Mouse (Mus musculus) embryonic facial prominence, embryonic 15.5 days (tissue): Measurements from ENCODE around the gene Cacna1b. TPM values are rescaled to one million over a fixed set of nuclear protein-coding genes. Genes with fewer than 3 reads are reported as not detected.

ENCODE experiments used
- ATAC-seq: fragments of 200-750 bp; cut with Nextera tagmentation; 2 replicates; pipeline ENCODE4 v1.8.0; 2017; ENCODE audit warnings: low read depth, moderate TSS enrichment; ENCODE audit not compliant: insufficient number of reproducible peaks, low FRiP score, low TSS enrichment
- H3K27ac ChIP-seq: fragments of 300-500 bp; sonication (generic); replicated peaks from 2 replicates; pipeline ENCODE4 v1.5.1; 2015; ENCODE audit warnings: mild to moderate bottlenecking, inconsistent platforms
- H3K27me3 ChIP-seq: fragments of 300-500 bp; sonication (generic); 2 replicates; pipeline ENCODE4 v1.6.1; 2015; ENCODE audit warnings: inconsistent platforms
- H3K36me3 ChIP-seq: fragments of 300-500 bp; sonication (generic); 2 replicates; pipeline ENCODE4 v1.6.1; 2015; ENCODE audit warnings: mild to moderate bottlenecking, inconsistent platforms
- H3K4me1 ChIP-seq: fragments of 300-500 bp; sonication (generic); 2 replicates; pipeline ENCODE4 v1.6.1; 2015; ENCODE audit warnings: inconsistent platforms
- H3K4me2 ChIP-seq: fragments of 300-500 bp; sonication (generic); replicated peaks from 2 replicates; pipeline ENCODE4 v1.6.1; 2015; ENCODE audit warnings: mild to moderate bottlenecking, inconsistent platforms
- H3K4me3 ChIP-seq: fragments of 300-500 bp; sonication (generic); replicated peaks from 2 replicates; pipeline ENCODE4 v1.5.1; 2015; ENCODE audit warnings: mild to moderate bottlenecking, inconsistent platforms
- H3K9ac ChIP-seq: fragments of 300-500 bp; sonication (generic); 2 replicates; pipeline ENCODE4 v1.6.1; 2015; ENCODE audit warnings: inconsistent platforms
- H3K9me3 ChIP-seq: fragments of 300-500 bp; sonication (generic); replicated peaks from 2 replicates; pipeline ENCODE4 v1.6.1; 2016; ENCODE audit warnings: inconsistent platforms
- WGBS: fragments of 180-500 bp; shearing (Covaris S2); methylation state at CpG from one replicate; pipeline ENCODE4 v1.1.7; 2015; 5-methylcytosine and 5-hydroxymethylcytosine counted together
- polyA plus RNA-seq: library from polyadenylated mRNA; unstranded; fragments of >200 nt; fragmentation: Nextera tagmentation; extraction: Ambion mirVana; gene quantifications from 2 replicates; pipeline ENCODE4 v1.2.1, GENCODE M21; 2015

Gene Cacna1b
- polyA plus RNA-seq, 1 experiment from 2014 or later: 1.3 TPM

DNA sequence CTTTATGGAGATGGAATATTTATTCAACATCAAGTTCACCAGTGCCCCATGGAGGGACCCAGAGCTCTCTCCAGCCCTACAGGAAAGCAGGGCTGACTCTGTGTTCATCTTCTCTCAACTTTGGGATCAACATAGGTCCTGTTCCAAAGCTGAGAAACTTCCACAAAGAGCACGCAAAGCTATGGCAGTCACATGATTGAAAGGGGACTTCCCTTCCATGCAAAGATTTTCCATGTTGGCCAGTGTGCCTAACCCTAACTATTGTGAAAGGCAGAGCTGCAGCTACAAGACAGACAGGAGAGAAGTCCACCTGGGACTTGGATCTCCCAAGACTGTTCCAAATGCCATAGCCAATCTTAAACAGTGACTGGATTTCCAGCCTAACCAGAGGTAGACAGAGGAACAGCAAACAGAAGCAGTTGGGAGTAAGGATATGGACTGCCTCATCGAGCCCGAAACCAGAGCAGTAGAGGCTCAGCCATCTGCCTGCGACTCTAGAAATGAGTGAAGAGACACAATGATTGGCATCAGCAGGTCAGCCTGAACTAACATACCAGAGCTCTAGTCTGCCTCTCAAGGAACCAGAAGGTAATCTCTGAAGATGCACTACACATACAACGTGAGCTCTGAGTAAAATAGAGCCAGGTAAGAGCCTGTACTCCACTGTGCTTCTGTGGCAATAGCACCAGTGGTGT is 116.4 kb downstream of the Cacna1b start:
- 0 out of 2 replicates have a peak, but pooled peaks cover 4% of the 10 kb centered on the region for H3K4me1 ChIP-seq
- no peak overlapping the region for H3K4me3 ChIP-seq
- no peak for ATAC-seq
- H3K9me3 ChIP-seq: no peaks in the 10 kb centered on the region
- WGBS: 88% methylated on average over 5 of the region's 5 CpGs
- H3K27ac ChIP-seq: 0 out of 2 replicates have a peak overlapping the region, but pooled peaks have one; percentile 48
- no peaks in the 10 kb centered on the region for H3K36me3 ChIP-seq
- no peak overlapping the region for H3K9ac ChIP-seq
- H3K27me3 ChIP-seq: no peaks in the 10 kb centered on the region
- H3K4me2 ChIP-seq: no peak overlapping the region

GRCm38 (mm10) chr2:24642834-24643233 is 120.1 kb downstream of the Cacna1b start:
- Histone ChIP-seq H3K4me2 (no peak overlapping the region), H3K9ac (no peak overlapping the region), H3K36me3 (no peaks in the 10 kb centered on the region), H3K9me3 (no peaks in the 10 kb centered on the region), H3K27ac (no peak overlapping the region), H3K27me3 (no peaks in the 10 kb centered on the region), H3K4me1 (peaks cover 17% of the 10 kb centered on the region), H3K4me3 (no peak overlapping the region)
- WGBS: 67% methylated on average over 7 of the region's 7 CpGs
- no peak for ATAC-seq

DNA sequence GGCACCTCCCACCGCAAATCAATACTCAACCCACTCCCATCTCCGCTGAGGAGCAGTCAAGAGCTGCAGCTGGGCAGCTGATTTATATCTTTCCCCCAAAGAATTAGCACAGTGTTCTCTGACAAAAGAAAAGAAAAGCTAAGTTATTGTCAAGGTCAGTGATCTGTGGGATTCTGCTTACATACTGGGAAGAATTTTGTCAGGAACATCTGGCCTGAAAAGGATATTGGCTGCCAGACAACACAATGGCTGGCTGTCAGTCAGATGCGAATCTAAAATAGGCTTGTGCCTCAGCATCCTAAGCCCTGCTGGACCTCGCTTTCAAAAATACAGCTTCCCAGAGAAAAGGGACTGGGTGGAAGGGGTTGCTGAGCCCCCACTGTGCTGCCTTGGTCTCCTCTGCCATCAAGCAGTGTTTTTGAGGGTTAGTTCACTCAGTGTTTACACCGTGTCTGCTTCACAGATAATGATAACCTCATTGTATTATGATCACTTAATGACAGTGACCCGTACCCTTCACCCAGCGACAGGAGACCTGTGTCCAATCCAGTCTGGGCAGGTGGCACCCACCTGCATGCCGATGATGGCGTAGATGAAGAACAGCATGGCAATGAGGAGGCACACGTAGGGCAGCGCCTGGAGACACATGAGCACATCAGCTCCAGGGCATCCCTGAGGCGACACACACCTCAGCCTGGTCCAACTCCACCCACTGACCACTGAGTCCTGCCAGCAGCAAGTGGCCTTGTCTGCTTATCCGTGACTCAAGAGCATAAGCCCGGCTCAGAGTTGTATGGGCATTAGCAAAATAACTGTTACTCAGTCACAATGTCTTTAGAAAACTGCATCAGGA is 124.6 kb downstream of the Cacna1b start:
- Histone ChIP-seq H3K36me3 (no peaks in the 10 kb centered on the region), H3K9ac (no peak overlapping the region), H3K9me3 (no peaks in the 10 kb centered on the region), H3K4me2 (no peak overlapping the region), H3K4me1 (peaks cover 17% of the 10 kb centered on the region), H3K27me3 (no peaks in the 10 kb centered on the region), H3K4me3 (no peak overlapping the region), H3K27ac (no peak overlapping the region)
- WGBS: 66% methylated on average over 14 of the region's 14 CpGs
- ATAC-seq: no peak

DNA sequence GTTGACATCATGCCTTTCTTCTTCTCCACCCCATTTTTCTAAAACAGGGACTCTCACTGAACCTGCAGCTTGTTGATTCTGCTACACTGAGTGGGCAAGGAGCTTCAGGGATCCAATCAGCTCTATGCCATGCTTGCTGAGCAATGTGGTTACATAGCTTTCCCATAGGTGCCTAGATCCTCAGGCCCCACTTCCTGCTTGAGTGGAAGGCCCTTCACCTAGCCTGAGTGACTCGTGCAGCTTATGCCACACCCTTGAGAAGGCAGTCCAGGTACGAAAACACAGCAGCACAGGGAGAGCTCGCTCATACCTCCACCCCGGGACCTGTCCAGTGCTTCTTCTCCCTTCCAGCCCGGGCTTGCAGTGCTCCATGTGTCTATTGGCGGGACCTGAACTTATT is 129.3 kb downstream of the Cacna1b start:
- Histone ChIP-seq H3K9ac (no peak overlapping the region), H3K4me3 (no peak overlapping the region), H3K27ac (no peak overlapping the region), H3K4me1 (peaks cover 13% of the 10 kb centered on the region), H3K27me3 (no peaks in the 10 kb centered on the region), H3K4me2 (no peak overlapping the region), H3K36me3 (no peaks in the 10 kb centered on the region), H3K9me3 (no peaks in the 10 kb centered on the region)
- no peak for ATAC-seq
- WGBS: 74% methylated on average over 6 of the region's 6 CpGs

GRCm38 (mm10) chr2:24617141-24617540 is 145.8 kb downstream of the Cacna1b start:
- H3K4me3 ChIP-seq: no peak overlapping the region
- no peaks in the 10 kb centered on the region for H3K27me3 ChIP-seq
- H3K4me2 ChIP-seq: no peak overlapping the region
- no peak overlapping the region for H3K9ac ChIP-seq
- no peak overlapping the region for H3K27ac ChIP-seq
- H3K36me3 ChIP-seq: no peaks in the 10 kb centered on the region
- 78% methylated on average over 4 of the region's 4 CpGs for WGBS
- no peaks in the 10 kb centered on the region for H3K9me3 ChIP-seq
- no peaks in the 10 kb centered on the region for H3K4me1 ChIP-seq
- ATAC-seq: no peak

GRCm38 (mm10) chr2:24609789-24610188 is 153.2 kb downstream of the Cacna1b start:
- ATAC-seq: no peak
- H3K36me3 ChIP-seq: no peaks in the 10 kb centered on the region
- H3K4me1 ChIP-seq: no peaks in the 10 kb centered on the region
- no peak overlapping the region for H3K9ac ChIP-seq
- no peak overlapping the region for H3K4me3 ChIP-seq
- 65% methylated on average over 7 of the region's 7 CpGs for WGBS
- H3K27ac ChIP-seq: no peak overlapping the region
- no peak overlapping the region for H3K4me2 ChIP-seq
- no peaks in the 10 kb centered on the region for H3K9me3 ChIP-seq
- H3K27me3 ChIP-seq: no peaks in the 10 kb centered on the region

DNA sequence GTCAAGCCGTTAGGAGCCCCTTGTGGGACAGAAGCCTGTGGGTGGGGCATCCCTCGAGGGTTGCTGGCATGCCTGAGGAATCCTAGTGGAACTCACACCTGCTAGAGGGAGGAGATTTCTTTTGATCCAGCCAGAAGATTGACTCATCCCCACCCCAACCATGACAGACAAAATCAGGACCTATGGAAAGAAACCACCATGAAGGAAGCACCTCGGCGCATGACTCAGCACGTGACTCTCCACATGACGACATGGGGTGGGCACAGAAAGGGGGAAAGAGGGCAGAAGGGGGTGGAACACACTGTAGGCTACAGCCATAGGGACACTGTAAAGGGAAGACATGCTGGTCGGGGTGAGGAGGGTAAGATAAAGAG is 154.2 kb downstream of the Cacna1b start:
- Histone ChIP-seq H3K27me3 (no peaks in the 10 kb centered on the region), H3K36me3 (no peaks in the 10 kb centered on the region), H3K4me2 (peak overlapping the region; percentile 15; the same call in 1 of the 2 replicates), H3K27ac (no peak overlapping the region), H3K4me3 (no peak overlapping the region), H3K4me1 (no peaks in the 10 kb centered on the region), H3K9me3 (no peaks in the 10 kb centered on the region), H3K9ac (no peak overlapping the region)
- peak; percentile 21; the same call in 1 of the 2 replicates for ATAC-seq
- 18% methylated on average over 7 of the region's 7 CpGs for WGBS

- 19% methylated on average over 13 of the region's 13 CpGs for WGBS
These were observed 154.8 kb downstream of the Cacna1b start for GRCm38 (mm10) chr2:24607905-24608764.

GRCm38 (mm10) chr2:24606531-24606930 is 156.4 kb downstream of the Cacna1b start:
- H3K27me3 ChIP-seq: no peaks in the 10 kb centered on the region
- no peak overlapping the region for H3K4me3 ChIP-seq
- H3K4me1 ChIP-seq: no peaks in the 10 kb centered on the region
- no peaks in the 10 kb centered on the region for H3K36me3 ChIP-seq
- 88% methylated on average over 15 of the region's 15 CpGs for WGBS
- no peak overlapping the region for H3K27ac ChIP-seq
- no peak overlapping the region for H3K4me2 ChIP-seq
- no peak overlapping the region for H3K9ac ChIP-seq
- ATAC-seq: no peak
- no peaks in the 10 kb centered on the region for H3K9me3 ChIP-seq

More at GRCm38 (mm10) chr2:24607905-24608764, 154.8 kb downstream of the Cacna1b start:
- no peak overlapping the region for H3K27ac ChIP-seq
- no peak overlapping the region for H3K4me3 ChIP-seq
- no peaks in the 10 kb centered on the region for H3K27me3 ChIP-seq
- H3K9me3 ChIP-seq: no peaks in the 10 kb centered on the region
- peak overlapping the region; percentile 15; the same call in 1 of the 2 replicates for H3K4me2 ChIP-seq
- peak; percentile 44; the same call in 1 of the 2 replicates for ATAC-seq
- no peaks in the 10 kb centered on the region for H3K4me1 ChIP-seq
- H3K36me3 ChIP-seq: no peaks in the 10 kb centered on the region
- H3K9ac ChIP-seq: no peak overlapping the region

DNA sequence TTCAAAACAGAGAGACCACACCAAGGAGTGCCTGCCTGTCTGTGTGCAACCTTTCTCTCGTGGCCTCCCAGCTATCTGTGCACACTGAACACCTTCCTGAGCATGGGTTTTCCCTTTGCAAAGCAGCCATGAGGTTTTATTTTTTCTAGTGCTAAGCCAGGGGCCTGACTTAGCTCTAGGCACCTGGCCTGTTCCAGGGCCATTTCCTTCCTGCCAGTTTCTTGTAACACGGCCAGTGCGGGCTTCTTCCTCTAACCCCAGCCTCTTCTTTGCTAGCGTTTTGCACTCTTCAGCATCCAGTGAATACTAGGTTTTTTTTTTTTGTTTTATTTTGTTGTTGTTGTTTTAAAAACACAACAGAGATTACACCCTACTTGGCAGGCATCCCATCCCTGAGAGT is 157.9 kb downstream of the Cacna1b start:
- 73% methylated on average over 4 of the region's 4 CpGs for WGBS
- Histone ChIP-seq H3K27me3 (no peaks in the 10 kb centered on the region), H3K36me3 (no peaks in the 10 kb centered on the region), H3K27ac (no peak overlapping the region), H3K9ac (no peak overlapping the region), H3K9me3 (no peaks in the 10 kb centered on the region), H3K4me3 (no peak overlapping the region), H3K4me2 (no peak overlapping the region), H3K4me1 (no peaks in the 10 kb centered on the region)
- ATAC-seq: no peak

- Histone ChIP-seq H3K36me3 (no peaks in the 10 kb centered on the region), H3K27me3 (no peaks in the 10 kb centered on the region), H3K4me1 (no peaks in the 10 kb centered on the region), H3K4me3 (no peak overlapping the region), H3K4me2 (no peak overlapping the region), H3K9me3 (no peaks in the 10 kb centered on the region), H3K9ac (no peak overlapping the region), H3K27ac (no peak overlapping the region)
- WGBS: 81% methylated on average over 4 of the region's 4 CpGs
- ATAC-seq: no peak
These were observed 173.5 kb downstream of the Cacna1b start for GRCm38 (mm10) chr2:24589426-24589825.
